Mouse (Mus musculus) erythroblast, embryonic 14.5 days (primary cell): ENCODE results near the gene Galnt12.

ENCODE experiments used
- GATA1 ChIP-seq: IDR thresholded peaks from 2 replicates; pipeline ENCODE4 v1.6.1; 2012; ENCODE audit warnings: low read length, inconsistent platforms, mixed read lengths
- TAL1 ChIP-seq: IDR thresholded peaks from 3 replicates; pipeline ENCODE4 v1.6.1; 2012; ENCODE audit warnings: low read length, inconsistent platforms, mixed read lengths

- TF ChIP-seq GATA1 (no peak), TAL1 (no peak)
These were observed 40.2 kb downstream of the Galnt12 start for GRCm38 (mm10) chr4:47131931-47132330.
